In the genomic region with DNA sequence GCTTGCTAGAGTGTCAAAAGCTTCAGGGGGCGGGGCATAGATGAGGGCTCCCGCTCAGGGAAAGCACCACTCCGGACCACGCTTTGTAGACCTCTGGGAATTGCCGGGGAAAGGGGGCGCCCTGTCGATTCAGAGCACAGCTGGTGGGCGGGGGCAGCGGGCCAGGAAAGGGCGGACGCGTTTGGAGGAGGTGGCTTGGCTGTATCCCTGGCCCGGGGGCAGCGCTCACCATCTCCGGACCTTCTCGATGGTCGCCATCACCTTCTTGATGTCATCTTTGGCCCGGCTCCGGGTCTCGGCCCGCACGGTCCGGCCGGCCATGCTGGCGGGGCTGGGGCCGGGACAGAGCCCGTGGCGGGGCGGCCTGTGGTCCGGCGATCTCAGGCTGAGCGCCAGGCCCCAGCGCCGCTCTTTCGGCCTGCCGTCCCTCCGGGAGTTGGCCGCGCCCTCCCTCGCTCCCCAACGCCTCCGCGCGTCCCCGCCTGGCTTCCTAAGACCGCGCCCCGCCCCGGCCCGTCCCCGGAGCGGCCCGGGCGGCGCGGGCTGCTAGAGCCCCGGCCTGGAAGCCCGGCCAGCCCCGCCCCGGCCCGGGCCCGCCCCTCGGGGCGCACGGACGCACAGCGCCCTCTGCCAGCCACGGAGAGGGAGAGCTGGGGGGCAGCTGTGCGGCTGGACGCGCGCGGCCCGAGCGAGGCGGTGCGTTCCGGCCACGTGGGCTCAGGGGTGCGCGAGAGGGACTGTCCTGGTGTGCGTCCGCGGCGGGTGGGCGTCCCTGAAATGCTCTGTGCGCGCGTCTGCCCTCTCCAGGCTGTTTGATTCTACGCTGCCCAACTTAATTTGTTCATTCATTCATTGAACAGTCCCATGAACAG, we compare ENCODE assay signal across 8 mouse cellular contexts. TPM values are rescaled to one million over a fixed set of nuclear protein-coding genes. Genes with fewer than 3 reads are reported as not detected.
DNase-seq lines count a peak whose midpoint lies in the region; ATAC-seq lines count a peak whose summit lies in the region.

A gene (minus strand): TSS at position 727 of the 872 bp plus-strand sequence.

- peak within 1 kb of the TSS; percentile 61 for H3K4me2 ChIP-seq in embryonic facial prominence, embryonic 12.5 days (replicated peaks)
- peak within 1 kb of the TSS; percentile 86 for H3K4me2 ChIP-seq in limb, embryonic 12.5 days
- H3K4me2 ChIP-seq in midbrain, embryonic 14.5 days (ENCODE audit: low read length): peak within 1 kb of the TSS; percentile 69

- peak; percentile 82 for ATAC-seq in embryonic facial prominence, embryonic 12.5 days (ENCODE audit: insufficient number of reproducible peaks, insufficient read depth, low FRiP score, low TSS enrichment)
- peak; percentile 69 for ATAC-seq in limb, embryonic 12.5 days (ENCODE audit: insufficient number of reproducible peaks, insufficient read depth, low FRiP score, low TSS enrichment, low read depth)
- peak; percentile 87 for ATAC-seq in midbrain, embryonic 14.5 days (ENCODE audit: low FRiP score, low TSS enrichment)

- DNase-seq in 416B (ENCODE audit: low read depth): peak; percentile 99
- peak; percentile 94 to 95 for DNase-seq in adrenal gland, postnatal 36 days
- DNase-seq in heart, adult 11 months: peak; percentile 99
- peak; percentile 90 for DNase-seq in kidney, adult 18-20 months
- DNase-seq in midbrain, embryonic 14.5 days: peak; percentile 93
- DNase-seq in spleen, adult 12 weeks (ENCODE audit: low spot score): peak; percentile 83

- under 1% methylated on average over 84 of the region's 90 CpGs for WGBS in embryonic facial prominence, embryonic 12.5 days
- WGBS in limb, embryonic 12.5 days: under 1% methylated on average over 83 of the region's 90 CpGs
- 1% methylated on average over 90 of the region's 90 CpGs for WGBS in midbrain, embryonic 14.5 days

- peak within 1 kb of the TSS; percentile 99 for H3K27ac ChIP-seq in embryonic facial prominence, embryonic 12.5 days
- H3K27ac ChIP-seq in limb, embryonic 12.5 days: peak within 1 kb of the TSS; percentile 99
- peak within 1 kb of the TSS; percentile 95 for H3K27ac ChIP-seq in midbrain, embryonic 14.5 days (replicated peaks; ENCODE audit: low read depth, low read length)

- H3K36me3 ChIP-seq in embryonic facial prominence, embryonic 12.5 days: peaks cover 28% of the 10 kb centered on the region
- H3K36me3 ChIP-seq in limb, embryonic 12.5 days: peaks cover 33% of the 10 kb centered on the region
- peaks cover 28% of the 10 kb centered on the region for H3K36me3 ChIP-seq in midbrain, embryonic 14.5 days (ENCODE audit: control insufficient read depth, insufficient read depth, low read length)

- H3K27me3 ChIP-seq in embryonic facial prominence, embryonic 12.5 days: no peaks in the 10 kb centered on the region
- no peaks in the 10 kb centered on the region for H3K27me3 ChIP-seq in limb, embryonic 12.5 days
- no peaks in the 10 kb centered on the region for H3K27me3 ChIP-seq in midbrain, embryonic 14.5 days (ENCODE audit: control insufficient read depth, insufficient read depth, low read length)

- peaks cover 44% of the 10 kb centered on the region for H3K4me1 ChIP-seq in embryonic facial prominence, embryonic 12.5 days
- peaks cover 45% of the 10 kb centered on the region for H3K4me1 ChIP-seq in limb, embryonic 12.5 days (replicated peaks)
- H3K4me1 ChIP-seq in midbrain, embryonic 14.5 days (ENCODE audit: control insufficient read depth, insufficient read depth, low read length): peaks cover 18% of the 10 kb centered on the region

- H3K4me3 ChIP-seq in embryonic facial prominence, embryonic 12.5 days: peak within 1 kb of the TSS; percentile 80
- H3K4me3 ChIP-seq in limb, embryonic 12.5 days (replicated peaks): peak within 1 kb of the TSS; percentile 79
- H3K4me3 ChIP-seq in midbrain, embryonic 14.5 days (replicated peaks; ENCODE audit: low read depth, low read length): peak within 1 kb of the TSS; percentile 78

- no peaks in the 10 kb centered on the region for H3K9me3 ChIP-seq in embryonic facial prominence, embryonic 12.5 days
- H3K9me3 ChIP-seq in limb, embryonic 12.5 days: no peaks in the 10 kb centered on the region
- H3K9me3 ChIP-seq in midbrain, embryonic 14.5 days (ENCODE audit: control insufficient read depth, low read length): no peaks in the 10 kb centered on the region

- H3K9ac ChIP-seq in embryonic facial prominence, embryonic 12.5 days: peak within 1 kb of the TSS; percentile 92
- peak within 1 kb of the TSS; percentile 90 for H3K9ac ChIP-seq in limb, embryonic 12.5 days (replicated peaks)
- peak within 1 kb of the TSS; percentile 90 for H3K9ac ChIP-seq in midbrain, embryonic 14.5 days (replicated peaks; ENCODE audit: low read length)

RNA-seq across cellular contexts. Expression of the gene that starts here (rescaled TPM):
- 100 to 1,000 TPM in 1 of 2 experiments, 10 to 100 TPM in 1; 63.6 to 103 TPM for total RNA-seq in adrenal gland, postnatal 36 days (2021)
- polyA plus RNA-seq in embryonic facial prominence, embryonic 12.5 days (2016; fragmentation: Nextera tagmentation; extraction: Ambion mirVana): 127 and 141 TPM in 2 replicates
- 120 and 127 TPM in 2 replicates for polyA plus RNA-seq in limb, embryonic 12.5 days (2016; fragmentation: Nextera tagmentation; extraction: Ambion mirVana)
- polyA plus RNA-seq in midbrain, embryonic 14.5 days (2014; fragmentation: Nextera tagmentation; extraction: Ambion mirVana): 47.2 and 54.0 TPM in 2 replicates

Comparison
In these comparisons a context has a peak if more than half of its experiments do, and no peak if none do; other contexts are left out.
1. Peak in every context shown above with its lines: DNase-seq, ATAC-seq, H3K4me3 ChIP-seq and H3K27ac ChIP-seq.